In genomic region chr9:40780892-40781725, GRCm38 (mm10) we compare ENCODE assay signal across 9 mouse cellular contexts. TPM values are rescaled to one million over a fixed set of nuclear protein-coding genes. Genes with fewer than 3 reads are reported as not detected.
DNase-seq lines count a peak whose midpoint lies in the region; ATAC-seq and TF ChIP-seq lines count a peak whose summit lies in the region.
"Had no signal": no experiment of that assay in that cellular context is flagged by ENCODE, and none has a peak within 500 bp of the region (broad histone marks: within the 10 kb centered on the region; RNA-seq: fewer than 3 reads in every experiment).

No protein-coding gene starts in this region.

- no peak overlapping the region for H3K9ac ChIP-seq in embryonic facial prominence, embryonic 13.5 days
- H3K9ac ChIP-seq in midbrain, embryonic 16.5 days (ENCODE audit: low read depth, low read length): no peak overlapping the region
- H3K9ac ChIP-seq: neural tube, embryonic 15.5 days had no signal

- TF ChIP-seq CTCF in lung, adult 2 months (IDR thresholded peaks at IDR 0.05; ENCODE audit: insufficient read depth, low read length): no peak

- peaks cover 41% of the 10 kb centered on the region for H3K36me3 ChIP-seq in embryonic facial prominence, embryonic 13.5 days
- H3K36me3 ChIP-seq in midbrain, embryonic 16.5 days (ENCODE audit: control insufficient read depth, insufficient read depth, low read length): no peaks in the 10 kb centered on the region

- WGBS in lung, adult 2 months: 47% methylated on average over 11 of the region's 11 CpGs
- WGBS in embryonic facial prominence, embryonic 13.5 days: 82% methylated on average over 11 of the region's 11 CpGs
- 62% methylated on average over 11 of the region's 11 CpGs for WGBS in midbrain, embryonic 16.5 days

- H3K4me2 ChIP-seq in embryonic facial prominence, embryonic 13.5 days: no peak overlapping the region
- H3K4me2 ChIP-seq in midbrain, embryonic 16.5 days (ENCODE audit: low read length): no peak overlapping the region

- no peak for TF ChIP-seq POLR2A in lung, adult 2 months (IDR thresholded peaks at IDR 0.05; ENCODE audit: borderline replicate concordance, extremely low read depth, low read depth, low read length)

- peak overlapping the region; percentile 45; the same call in 1 of the 2 replicates for H3K27ac ChIP-seq in embryonic facial prominence, embryonic 13.5 days
- H3K27ac ChIP-seq in midbrain, embryonic 16.5 days (ENCODE audit: low read length): peak overlapping the region; percentile 23
- H3K27ac ChIP-seq: neural tube, embryonic 15.5 days had no signal

- no peak for ATAC-seq in embryonic facial prominence, embryonic 13.5 days (ENCODE audit: insufficient number of reproducible peaks, insufficient read depth, low FRiP score, low TSS enrichment, low read depth)
- ATAC-seq in midbrain, embryonic 16.5 days: no peak

- peaks cover 18% of the 10 kb centered on the region for H3K4me1 ChIP-seq in lung, adult 2 months (ENCODE audit: control insufficient read depth, insufficient read depth, low read length)
- peaks cover 30% of the 10 kb centered on the region for H3K4me1 ChIP-seq in embryonic facial prominence, embryonic 13.5 days
- peaks cover 21% of the 10 kb centered on the region for H3K4me1 ChIP-seq in midbrain, embryonic 16.5 days (ENCODE audit: control insufficient read depth, insufficient read depth, low read length)

- DNase-seq in lung, adult 2 months: no peak
- DNase-seq in lung, adult 18-20 months: no peak
- DNase-seq in heart, postnatal 4 days: peak; percentile 26
- no peak for DNase-seq in urinary bladder, postnatal 36 days (ENCODE audit: low spot score in 2 of 2)
- no peak for DNase-seq in yolk sac, embryonic 10.5 days (ENCODE audit: low spot score)
- DNase-seq: cerebellum, adult 8-10 months had no signal

- no peaks in the 10 kb centered on the region for H3K9me3 ChIP-seq in embryonic facial prominence, embryonic 13.5 days
- no peaks in the 10 kb centered on the region for H3K9me3 ChIP-seq in midbrain, embryonic 16.5 days (replicated peaks; ENCODE audit: control insufficient read depth, low read length, poor library complexity, severe bottlenecking)
- H3K9me3 ChIP-seq: neural tube, embryonic 15.5 days had no signal

- H3K27me3 ChIP-seq in embryonic facial prominence, embryonic 13.5 days: no peaks in the 10 kb centered on the region
- H3K27me3 ChIP-seq in midbrain, embryonic 16.5 days (ENCODE audit: control insufficient read depth, insufficient read depth, low read depth, low read length): no peaks in the 10 kb centered on the region
- H3K27me3 ChIP-seq: neural tube, embryonic 15.5 days had no signal

- H3K4me3 ChIP-seq in lung, adult 2 months (replicated peaks; ENCODE audit: extremely low read depth, low read depth, low read length): peak overlapping the region; percentile 39
- no peak overlapping the region for H3K4me3 ChIP-seq in embryonic facial prominence, embryonic 13.5 days
- H3K4me3 ChIP-seq in midbrain, embryonic 16.5 days (ENCODE audit: low read depth, low read length): no peak overlapping the region

RNA-seq across cellular contexts. Expression of gene Hspa8, which starts 19.7 kb away (rescaled TPM):
- polyA plus RNA-seq in lung, adult 2 months (2012; rRNA removed): 1,079 and 1,193 TPM in 2 replicates
- polyA plus RNA-seq in embryonic facial prominence, embryonic 13.5 days (2015; fragmentation: Nextera tagmentation; extraction: Ambion mirVana): 2,195 and 2,229 TPM in 2 replicates
- 1,000 to 10,000 TPM; 1,168 to 1,187 TPM for total RNA-seq in heart, postnatal 4 days (2021)
- polyA plus RNA-seq in midbrain, embryonic 16.5 days (2015; fragmentation: Nextera tagmentation; extraction: Ambion mirVana): 3,317 and 3,489 TPM in 2 replicates
